ENCODE assay signal across 17 mouse cellular contexts in the genomic region with DNA sequence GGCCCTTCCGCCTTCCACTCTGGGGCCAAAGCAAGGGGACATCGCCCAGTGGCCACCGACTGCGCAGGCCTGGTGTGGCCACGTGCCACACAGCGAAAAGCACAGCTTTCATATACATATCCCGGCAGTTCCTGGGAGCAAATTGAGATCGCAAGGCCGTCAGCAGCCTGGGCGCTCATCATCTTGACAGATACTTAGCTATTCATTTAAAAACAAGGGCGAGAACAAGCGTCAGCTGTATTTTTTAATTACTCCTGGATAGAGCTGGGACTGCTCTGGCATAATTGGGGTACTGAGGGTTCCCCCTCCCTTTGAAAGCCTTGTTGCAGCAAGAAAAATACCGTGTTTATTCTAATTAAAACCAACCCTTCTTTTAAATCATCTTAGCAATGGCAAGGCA.
DNase-seq lines count a peak whose midpoint lies in the region; ATAC-seq and TF ChIP-seq lines count a peak whose summit lies in the region.
"Had no signal": no experiment of that assay in that cellular context is flagged by ENCODE, and none has a peak within 500 bp of the region (broad histone marks: within the 10 kb centered on the region; RNA-seq: fewer than 3 reads in every experiment).

No protein-coding gene starts in this region.

- no peak for ATAC-seq in forebrain, embryonic 11.5 days (replicated peaks; ENCODE audit: low FRiP score)
- ATAC-seq in hindbrain, embryonic 13.5 days (ENCODE audit: low FRiP score), result no peak
- ATAC-seq: intestine, embryonic 16.5 days had no signal

- peak overlapping the region; percentile 11; the same call in 1 of the 2 replicates for H3K27ac ChIP-seq in layer of hippocampus, adult 2 months
- H3K27ac ChIP-seq in forebrain, embryonic 11.5 days (ENCODE audit: low read depth, low read length), result 0 out of 2 replicates have a peak overlapping the region, but pooled peaks have one; percentile 20
- H3K27ac ChIP-seq in hindbrain, embryonic 13.5 days, result peak overlapping the region; percentile 78

- no peak for TF ChIP-seq CTCF in layer of hippocampus, adult 2 months (conservative IDR thresholded peaks at IDR 0.05)

- H3K36me3 ChIP-seq in forebrain, embryonic 11.5 days (ENCODE audit: control insufficient read depth, insufficient read depth, low read length), result no peaks in the 10 kb centered on the region
- H3K36me3 ChIP-seq in hindbrain, embryonic 13.5 days, result no peaks in the 10 kb centered on the region
- H3K36me3 ChIP-seq: heart, embryonic 13.5 days had no signal

- no peak for DNase-seq in layer of hippocampus, adult 2 months (ENCODE audit: low spot score in 2 of 2)
- no peak for DNase-seq in layer of hippocampus, adult 18-20 months (ENCODE audit: low spot score in 2 of 2)
- DNase-seq in forebrain, embryonic 11.5 days (ENCODE audit: low spot score), result no peak
- peak; percentile 85 for DNase-seq in retina, embryonic 14.5 days (ENCODE audit: low spot score)
- DNase-seq in kidney, adult 18-20 months, result no peak
- DNase-seq in kidney, adult 9 months, result no peak
- DNase-seq: adrenal gland, postnatal 14 days; cerebellum, adult 18-20 months; heart, postnatal 36 days; kidney, postnatal 36 days; lung, adult 2 months; lung, postnatal 36 days; thymus, postnatal 36 days had no signal

- no peak overlapping the region for H3K9ac ChIP-seq in forebrain, embryonic 11.5 days (ENCODE audit: low read length)
- H3K9ac ChIP-seq in hindbrain, embryonic 13.5 days, result no peak overlapping the region
- H3K9ac ChIP-seq: heart, embryonic 13.5 days had no signal

- H3K27me3 ChIP-seq in forebrain, embryonic 11.5 days (ENCODE audit: control insufficient read depth, insufficient read depth, low read length), result no peaks in the 10 kb centered on the region
- H3K27me3 ChIP-seq in hindbrain, embryonic 13.5 days, result no peaks in the 10 kb centered on the region
- H3K27me3 ChIP-seq: heart, embryonic 13.5 days had no signal

- 71% methylated on average over 13 of the region's 13 CpGs for WGBS in forebrain, embryonic 11.5 days
- WGBS in hindbrain, embryonic 13.5 days, result 41% methylated on average over 13 of the region's 13 CpGs

- no peak overlapping the region for H3K4me2 ChIP-seq in forebrain, embryonic 11.5 days (ENCODE audit: low read depth, low read length, severe bottlenecking)
- H3K4me2 ChIP-seq in hindbrain, embryonic 13.5 days, result 0 out of 2 replicates have a peak overlapping the region, but pooled peaks have one; percentile 19
- H3K4me2 ChIP-seq: heart, embryonic 13.5 days had no signal

- peaks cover 16% of the 10 kb centered on the region for H3K4me1 ChIP-seq in forebrain, embryonic 11.5 days (replicated peaks; ENCODE audit: control insufficient read depth, insufficient read depth, low read length)
- H3K4me1 ChIP-seq in hindbrain, embryonic 13.5 days (replicated peaks), result peaks cover 74% of the 10 kb centered on the region

- no peaks in the 10 kb centered on the region for H3K9me3 ChIP-seq in forebrain, embryonic 11.5 days (ENCODE audit: control insufficient read depth, low read length)
- no peaks in the 10 kb centered on the region for H3K9me3 ChIP-seq in hindbrain, embryonic 13.5 days
- H3K9me3 ChIP-seq: heart, embryonic 13.5 days had no signal

- H3K4me3 ChIP-seq in layer of hippocampus, adult 2 months, result no peak overlapping the region
- H3K4me3 ChIP-seq in forebrain, embryonic 11.5 days (ENCODE audit: low read depth, low read length), result no peak overlapping the region
- H3K4me3 ChIP-seq in hindbrain, embryonic 13.5 days, result no peak overlapping the region
- H3K4me3 ChIP-seq: erythroblast, embryonic 14.5 days; heart, embryonic 13.5 days had no signal

Comparison
In these comparisons a context has a peak if more than half of its experiments do, and no peak if none do; other contexts are left out.
1. H3K27ac ChIP-seq: peak in every context shown above with its lines; median percentile 78 in hindbrain, embryonic 13.5 days; 20 in forebrain, embryonic 11.5 days; 11 in layer of hippocampus, adult 2 months.